Mouse (Mus musculus) embryonic fibroblast, embryonic 13.5 days (primary cell): Measurements from ENCODE around the gene Krtcap2. TPM values are rescaled to one million over a fixed set of nuclear protein-coding genes. Genes with fewer than 3 reads are reported as not detected.

Experiments used
- H3K27ac ChIP-seq: 2 replicates; pipeline ENCODE4 v1.5.1; 2012; ENCODE audit warnings: low read length, control low read depth, inconsistent platforms; ENCODE audit not compliant: insufficient read depth
- H3K4me1 ChIP-seq: 2 replicates; pipeline ENCODE4 v1.6.1; 2011; ENCODE audit warnings: low read length; ENCODE audit not compliant: control insufficient read depth, insufficient read depth
- H3K4me3 ChIP-seq: 2 replicates; pipeline ENCODE4 v1.5.1; 2011; ENCODE audit warnings: mild to moderate bottlenecking, control low read depth, low read length; ENCODE audit not compliant: insufficient read depth
- CTCF ChIP-seq: IDR thresholded peaks from 2 replicates; pipeline ENCODE4 v1.5.1; 2011; ENCODE audit warnings: mild to moderate bottlenecking, control low read depth, low read length, moderate library complexity, borderline replicate concordance; ENCODE audit not compliant: insufficient read depth
- POLR2A ChIP-seq: IDR thresholded peaks from 2 replicates; pipeline ENCODE4 v1.6.1; 2011; ENCODE audit warnings: low read depth, mild to moderate bottlenecking, control low read depth, low read length, moderate library complexity
- polyA plus RNA-seq: library from polyadenylated mRNA; stranded (reverse); fragments of >200 nt; gene quantifications from 2 replicates; pipeline ENCODE4 v1.2.4, GENCODE M21; 2011; ENCODE audit warnings: low read depth; ENCODE audit not compliant: missing spikeins, insufficient read length

Gene Krtcap2
- polyA plus RNA-seq, 1 experiment = 289 TPM

- Histone ChIP-seq H3K4me3 (peak overlapping the region; percentile 49), H3K27ac (no peak overlapping the region), H3K4me1 (peaks cover 2% of the 10 kb centered on the region; the same call in 1 of the 2 replicates)
- no peak for TF ChIP-seq CTCF
- TF ChIP-seq POLR2A = no peak
Measured at GRCm38 (mm10) chr3:89278107-89278506, 32.3 kb downstream of the Krtcap2 start.

GRCm38 (mm10) chr3:89278643-89279042 lies 32.9 kb downstream of the Krtcap2 start:
- H3K4me3 ChIP-seq = peak overlapping the region; percentile 49
- TF ChIP-seq CTCF = no peak
- no peak overlapping the region for H3K27ac ChIP-seq
- H3K4me1 ChIP-seq = peaks cover 2% of the 10 kb centered on the region; the same call in 1 of the 2 replicates

DNA sequence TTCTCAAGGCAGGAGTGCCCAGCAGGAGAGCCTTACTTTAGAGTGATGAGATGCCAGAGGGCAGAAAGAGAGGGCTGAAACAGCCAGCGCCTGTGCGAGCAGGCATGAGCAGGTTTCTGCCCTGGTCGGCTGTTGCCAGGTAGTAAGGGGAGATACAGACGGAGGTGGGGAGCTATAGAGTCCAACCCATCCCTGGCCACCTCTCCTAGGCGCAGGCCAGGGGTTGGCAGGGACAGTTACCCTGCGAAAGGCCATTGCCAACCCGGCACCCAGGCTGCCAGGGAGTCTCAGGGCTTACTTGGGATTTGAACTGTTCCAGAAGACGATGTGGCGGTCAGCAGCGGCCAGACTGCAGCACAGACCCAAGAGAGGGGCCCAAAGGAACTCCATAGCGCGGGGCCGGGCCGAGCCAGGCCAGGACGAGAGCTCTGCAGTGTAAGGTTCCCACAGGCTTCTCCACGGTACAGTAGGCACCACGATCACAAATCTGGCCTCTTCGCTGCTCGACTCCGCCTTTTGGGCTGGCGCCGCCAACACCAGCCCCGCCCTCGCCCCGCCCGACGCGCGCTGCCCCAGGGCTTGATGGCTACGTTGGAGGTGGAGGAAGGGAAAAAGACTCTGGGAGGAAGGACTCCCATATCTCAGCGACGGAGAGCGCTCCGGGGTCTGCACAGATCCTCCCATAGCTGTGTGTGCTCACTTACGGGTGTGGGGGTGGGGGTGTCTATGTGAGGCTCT lies 33.6 kb downstream of the Krtcap2 start:
- peak; percentile 94 for TF ChIP-seq POLR2A
- no peak for TF ChIP-seq CTCF
- Histone ChIP-seq H3K27ac (no peak overlapping the region), H3K4me3 (peak overlapping the region; percentile 54), H3K4me1 (peaks cover 2% of the 10 kb centered on the region; the same call in 1 of the 2 replicates)

DNA sequence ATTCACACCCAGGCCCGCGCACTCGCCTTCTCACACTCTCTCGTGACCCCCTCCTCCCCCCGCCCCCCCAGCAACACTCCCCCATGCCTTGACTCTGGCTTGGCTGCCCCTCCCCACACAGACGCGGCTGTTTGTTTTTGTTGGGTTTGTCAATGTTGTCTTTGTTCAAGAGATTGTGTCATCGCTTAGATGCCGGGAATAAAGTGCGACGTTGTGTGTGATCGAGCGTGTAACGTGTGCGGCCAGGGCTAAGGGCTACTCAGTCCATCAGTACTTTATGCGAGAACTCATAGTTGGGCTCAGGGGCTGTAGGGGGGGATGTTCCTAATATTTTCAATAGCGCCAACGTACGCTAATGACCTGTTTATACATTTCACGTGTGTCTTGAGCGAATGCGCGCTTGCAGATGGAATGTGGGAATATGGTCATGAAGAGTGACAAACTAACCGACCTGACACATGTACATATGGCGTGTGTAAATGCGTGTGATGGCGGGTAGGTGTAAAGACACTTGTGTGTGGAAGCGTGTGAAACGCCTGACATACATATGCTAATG lies 34.4 kb downstream of the Krtcap2 start:
- H3K27ac ChIP-seq = no peak overlapping the region
- H3K4me3 ChIP-seq = peak overlapping the region; percentile 54
- no peak for TF ChIP-seq POLR2A
- no peak for TF ChIP-seq CTCF
- H3K4me1 ChIP-seq = peaks cover 2% of the 10 kb centered on the region; the same call in 1 of the 2 replicates

DNA sequence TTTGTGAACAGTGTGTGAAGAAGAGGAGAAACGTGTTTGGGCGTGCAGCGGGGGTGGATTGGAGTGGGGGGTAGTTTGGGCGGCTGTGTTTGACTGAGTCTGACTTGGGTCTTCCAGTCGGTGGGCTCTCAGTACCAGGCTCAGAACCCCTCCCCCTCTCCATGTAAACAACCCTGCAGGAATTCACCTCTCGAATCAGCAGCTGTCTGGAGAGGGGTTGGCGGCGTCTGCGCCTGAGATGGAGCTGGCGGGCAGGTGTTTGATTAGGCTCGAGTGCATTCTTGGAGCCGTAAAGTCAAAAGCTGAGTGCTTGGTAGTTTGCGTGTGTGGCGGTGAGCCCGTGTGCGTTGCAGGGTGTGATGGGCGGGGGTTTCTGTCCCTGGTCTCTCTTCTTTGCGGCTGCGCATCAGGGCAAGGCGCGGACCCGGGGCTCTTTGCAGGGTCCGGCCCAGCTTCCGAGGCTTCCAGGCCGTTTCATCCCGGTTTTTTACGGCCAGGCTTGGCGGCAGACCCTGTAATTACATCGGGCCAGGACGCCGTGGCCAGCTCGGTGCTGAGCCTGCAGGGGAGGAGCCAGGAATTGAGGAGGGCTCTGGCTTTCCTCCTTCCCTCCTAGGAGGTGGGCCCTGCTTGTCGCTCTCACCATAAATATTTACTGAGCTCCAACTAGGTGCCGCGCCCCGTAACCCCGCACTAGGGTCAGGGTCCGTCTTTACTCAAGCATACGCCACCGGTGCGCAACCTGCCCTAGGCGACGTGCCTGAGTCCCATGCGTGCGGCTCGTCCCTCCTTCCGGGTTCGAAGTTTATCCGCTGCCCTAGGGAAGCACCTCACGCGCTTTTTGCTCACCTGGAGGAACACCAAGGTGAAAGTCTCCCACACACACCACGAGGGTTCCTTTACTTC lies 35.1 kb downstream of the Krtcap2 start, which contains the start of gene Efna1:
TSS of gene Efna1 (minus strand) at position 537 of the 906 bp plus-strand sequence.
- Histone ChIP-seq H3K4me1 (peaks cover 2% of the 10 kb centered on the region; the same call in 1 of the 2 replicates), H3K4me3 (peak within 1 kb of the TSS; percentile 36), H3K27ac (no peak within 1 kb of the TSS)
- TF ChIP-seq POLR2A = peak; percentile 52; the same call in 1 of the 2 replicates
- TF ChIP-seq CTCF = no peak

DNA sequence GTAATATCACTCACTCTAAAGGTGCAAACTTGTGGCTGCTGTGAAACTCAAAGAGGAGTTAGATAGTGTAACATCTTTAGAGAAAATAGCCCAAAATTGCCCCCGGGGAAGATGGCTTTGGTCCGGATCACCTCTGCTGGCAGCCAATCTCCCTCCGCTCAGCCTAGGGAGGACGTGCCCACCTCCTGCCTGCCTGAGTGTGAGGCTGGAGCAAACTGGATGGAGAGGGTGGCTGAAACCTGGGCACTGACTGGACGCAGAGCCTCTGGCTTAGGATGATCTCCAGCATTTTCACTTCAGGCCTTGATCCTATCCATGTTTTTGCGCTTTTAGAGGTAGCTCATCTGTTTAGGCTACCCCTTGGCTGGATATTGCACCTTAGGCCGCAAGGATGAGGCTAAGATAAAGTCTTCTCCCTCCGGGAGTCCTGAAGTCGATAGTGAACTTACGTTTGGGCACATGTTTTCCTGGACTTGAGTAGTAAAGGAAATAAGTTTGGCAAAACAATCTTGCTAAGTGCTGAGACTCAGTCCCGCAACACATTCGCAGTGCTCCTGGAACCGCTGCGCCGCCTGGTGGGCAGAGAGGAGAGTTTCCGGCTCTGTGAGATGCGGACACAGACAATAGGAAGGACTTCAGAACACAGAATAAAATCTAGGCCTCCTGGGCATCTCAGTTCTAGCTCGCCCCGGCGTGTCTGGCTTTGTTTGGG lies 36.0 kb downstream of the Krtcap2 start:
- Histone ChIP-seq H3K4me1 (peaks cover 2% of the 10 kb centered on the region; the same call in 1 of the 2 replicates), H3K4me3 (no peak overlapping the region), H3K27ac (no peak overlapping the region)
- TF ChIP-seq CTCF = peak; percentile 95
- TF ChIP-seq POLR2A = no peak

DNA sequence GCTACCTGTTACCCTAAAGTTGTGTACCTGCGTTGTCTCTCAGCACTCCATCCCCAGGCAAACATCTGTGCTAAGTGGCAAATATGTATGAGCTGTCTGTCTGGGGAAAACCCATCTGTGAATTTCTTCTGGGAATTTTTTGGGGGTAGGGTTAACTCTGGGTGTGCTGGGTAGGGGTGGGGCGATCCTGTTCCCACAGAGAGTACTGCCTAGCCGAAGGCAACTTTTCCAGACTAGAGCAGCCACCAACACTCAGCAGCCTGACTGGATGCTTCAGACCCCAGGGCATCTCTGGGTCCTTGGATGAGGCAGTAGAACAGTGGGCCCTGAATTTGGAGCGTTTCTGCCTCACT lies 36.5 kb downstream of the Krtcap2 start:
- H3K27ac ChIP-seq = no peak overlapping the region
- TF ChIP-seq POLR2A (no peak), CTCF (no peak)
- peaks cover 2% of the 10 kb centered on the region; the same call in 1 of the 2 replicates for H3K4me1 ChIP-seq
- no peak overlapping the region for H3K4me3 ChIP-seq

DNA sequence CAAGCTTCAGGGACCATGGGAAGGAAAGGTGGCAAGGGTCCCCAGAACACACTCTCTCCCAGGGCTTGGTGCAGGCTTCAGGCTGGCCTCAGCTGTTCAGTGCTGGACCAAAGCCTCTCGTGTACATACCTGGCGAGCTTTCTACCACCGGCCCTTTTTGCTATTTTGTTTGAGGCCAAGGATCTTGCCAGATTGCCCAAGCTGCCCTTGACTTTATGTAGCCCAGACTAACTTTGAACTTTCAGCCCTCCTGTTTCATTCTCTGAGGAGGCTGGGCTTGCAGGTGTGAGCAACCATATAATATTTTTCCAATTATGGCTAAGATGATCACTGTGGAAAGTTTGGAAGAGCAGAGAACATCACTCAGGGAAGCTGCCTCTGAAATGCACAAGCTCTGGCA lies 38.5 kb downstream of the Krtcap2 start:
- H3K4me3 ChIP-seq = no peak overlapping the region
- H3K4me1 ChIP-seq = peaks cover 2% of the 10 kb centered on the region; the same call in 1 of the 2 replicates

GRCm38 (mm10) chr3:89285526-89285925 lies 39.8 kb downstream of the Krtcap2 start:
- Histone ChIP-seq H3K4me3 (no peak overlapping the region), H3K4me1 (no peaks in the 10 kb centered on the region; the same call in 1 of the 2 replicates), H3K27ac (no peak overlapping the region)
- TF ChIP-seq CTCF = no peak
- no peak for TF ChIP-seq POLR2A

More for the DNA sequence above, 38.5 kb downstream of the Krtcap2 start:
- H3K27ac ChIP-seq = no peak overlapping the region
- TF ChIP-seq POLR2A (no peak), CTCF (no peak)
